Mouse (Mus musculus) liver, postnatal 0 days (tissue): ENCODE data around the gene Il12rb1.

Experiments
- CTCF ChIP-seq: sonication (generic); IDR thresholded peaks from 2 replicates; pipeline ENCODE4 v1.5.1; 2016; ENCODE audit warnings: antibody characterized with exemption, low read depth
- EP300 ChIP-seq: IDR thresholded peaks from 2 replicates; pipeline ENCODE4 v1.6.1; 2016; ENCODE audit warnings: antibody characterized with exemption, low read depth, mild to moderate bottlenecking

DNA sequence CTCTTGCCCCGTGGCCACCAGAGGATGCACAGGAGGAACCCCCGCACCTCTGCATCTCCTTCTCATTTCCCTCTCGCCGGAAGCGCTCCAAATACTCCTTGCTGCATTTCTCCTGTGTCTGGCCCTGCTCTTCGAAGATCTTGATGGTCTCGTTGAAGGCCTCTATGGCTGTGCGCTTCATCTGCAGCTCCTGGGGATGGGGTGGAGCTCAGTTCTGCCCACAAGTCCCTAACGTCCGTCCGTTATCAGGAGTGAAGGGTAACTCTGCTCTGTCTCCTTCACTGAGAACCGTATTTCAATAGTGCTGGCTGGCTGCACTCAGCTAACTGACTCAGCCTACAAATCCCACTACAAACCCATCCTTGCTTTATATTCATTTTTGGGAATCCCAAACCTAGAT is 38.4 kb upstream of the Il12rb1 start:
- TF ChIP-seq CTCF (no peak), EP300 (no peak)
